Comparison of ENCODE assay signal across 8 mouse cellular contexts in genomic region chr10:81641978-81642647, GRCm38 (mm10). TPM values are rescaled to one million over a fixed set of nuclear protein-coding genes. Genes with fewer than 3 reads are reported as not detected.
A peak's percentile ranks its signal among the peaks of the same experiment; 100 is the strongest.
DNase-seq lines count a peak whose midpoint lies in the region; ATAC-seq lines count a peak whose summit lies in the region.

No protein-coding gene starts in this region.

- H3K36me3 ChIP-seq in intestine, embryonic 16.5 days (ENCODE audit: control insufficient read depth, insufficient read depth, low read length), result no peaks in the 10 kb centered on the region
- no peaks in the 10 kb centered on the region for H3K36me3 ChIP-seq in neural tube, embryonic 15.5 days

- ATAC-seq in intestine, embryonic 16.5 days, result no peak
- ATAC-seq in neural tube, embryonic 15.5 days (ENCODE audit: low FRiP score), result no peak
- no peak for ATAC-seq in frontal cortex, adult (ENCODE audit: low TSS enrichment)

- no peak overlapping the region for H3K27ac ChIP-seq in intestine, embryonic 16.5 days (ENCODE audit: low read length)
- peak overlapping the region; percentile 94 for H3K27ac ChIP-seq in neural tube, embryonic 15.5 days (replicated peaks)

- peak overlapping the region; percentile 100 for H3K9ac ChIP-seq in intestine, embryonic 16.5 days (ENCODE audit: low read depth, low read length)
- H3K9ac ChIP-seq in neural tube, embryonic 15.5 days (replicated peaks), result peak overlapping the region; percentile 86

- intact Hi-C loops in heart, postnatal 25 days (cut with DNase I), result loop anchor here (10.0 kb wide), 2 partner anchors 403 to 713 kb away; partner anchors contain the start of genes Gm4924 and Zfp873

- H3K4me2 ChIP-seq in intestine, embryonic 16.5 days (ENCODE audit: low read depth, low read length), result peak overlapping the region; percentile 92
- peak overlapping the region; percentile 84 for H3K4me2 ChIP-seq in neural tube, embryonic 15.5 days

- 71% methylated on average over 8 of the region's 8 CpGs for WGBS in intestine, embryonic 16.5 days
- WGBS in neural tube, embryonic 15.5 days, result 79% methylated on average over 8 of the region's 8 CpGs

- peaks cover 17% of the 10 kb centered on the region for H3K4me1 ChIP-seq in intestine, embryonic 16.5 days (ENCODE audit: control insufficient read depth, insufficient read depth, low read length)
- H3K4me1 ChIP-seq in neural tube, embryonic 15.5 days, result peaks cover 35% of the 10 kb centered on the region

- H3K4me3 ChIP-seq in intestine, embryonic 16.5 days (ENCODE audit: low read length), result peak overlapping the region; percentile 91
- H3K4me3 ChIP-seq in neural tube, embryonic 15.5 days (replicated peaks), result peak overlapping the region; percentile 75

- H3K9me3 ChIP-seq in intestine, embryonic 16.5 days (ENCODE audit: control insufficient read depth, low read length), result no peaks in the 10 kb centered on the region
- no peaks in the 10 kb centered on the region for H3K9me3 ChIP-seq in neural tube, embryonic 15.5 days (replicated peaks)

- peak; percentile 93 for DNase-seq in heart, adult 11 months
- DNase-seq in heart, postnatal 25 days (ENCODE audit: low spot score), result no peak
- DNase-seq in urinary bladder, postnatal 4 days (ENCODE audit: low spot score in 2 of 2), result peak; percentile 17 to 52
- no peak for DNase-seq in urinary bladder, postnatal 36 days (ENCODE audit: low spot score in 2 of 2)
- no peak for DNase-seq in embryo, embryonic 10 days (ENCODE audit: low spot score)

- no peaks in the 10 kb centered on the region for H3K27me3 ChIP-seq in intestine, embryonic 16.5 days (replicated peaks; ENCODE audit: control insufficient read depth, insufficient read depth, low read length)
- H3K27me3 ChIP-seq in neural tube, embryonic 15.5 days (replicated peaks), result 0 out of 2 replicates have a peak, but pooled peaks cover under 1% of the 10 kb centered on the region

RNA-seq across cellular contexts. Expression of gene Gm10778, which starts 6.7 kb away (rescaled TPM):
- 1 to 10 TPM; 1.7 to 3.0 TPM for total RNA-seq in heart, postnatal 25 days (2021)
- 3.3 and 3.6 TPM in 2 replicates for polyA plus RNA-seq in intestine, embryonic 16.5 days (2015; fragmentation: Nextera tagmentation; extraction: Ambion mirVana)
- 6.6 and 6.9 TPM in 2 replicates for polyA plus RNA-seq in neural tube, embryonic 15.5 days (2015; fragmentation: Nextera tagmentation; extraction: Ambion mirVana)

RNA-seq across cellular contexts. Expression of gene Ankrd24, which starts 13.8 kb away (rescaled TPM):
- total RNA-seq in heart, postnatal 25 days (2021), result 10 to 100 TPM in 1 of 2 experiments, 1 to 10 TPM in 1; 9.4 to 10.1 TPM
- polyA plus RNA-seq in intestine, embryonic 16.5 days (2015; fragmentation: Nextera tagmentation; extraction: Ambion mirVana), result 8.2 and 8.7 TPM in 2 replicates
- 19.0 and 24.2 TPM in 2 replicates for polyA plus RNA-seq in neural tube, embryonic 15.5 days (2015; fragmentation: Nextera tagmentation; extraction: Ambion mirVana)

RNA-seq across cellular contexts. Expression of gene Sirt6, which starts 14.5 kb away (rescaled TPM):
- total RNA-seq in heart, postnatal 25 days (2021), result 1 to 10 TPM; 8.0 to 8.5 TPM
- 29.3 and 29.5 TPM in 2 replicates for polyA plus RNA-seq in intestine, embryonic 16.5 days (2015; fragmentation: Nextera tagmentation; extraction: Ambion mirVana)
- 45.6 and 51.8 TPM in 2 replicates for polyA plus RNA-seq in neural tube, embryonic 15.5 days (2015; fragmentation: Nextera tagmentation; extraction: Ambion mirVana)

RNA-seq across cellular contexts. Expression of gene BC025920, which starts 36.0 kb away (rescaled TPM):
- 1 to 10 TPM; 1.9 to 2.8 TPM for total RNA-seq in heart, postnatal 25 days (2021)
- 0.61 and 1.2 TPM in 2 replicates for polyA plus RNA-seq in intestine, embryonic 16.5 days (2015; fragmentation: Nextera tagmentation; extraction: Ambion mirVana)
- polyA plus RNA-seq in neural tube, embryonic 15.5 days (2015; fragmentation: Nextera tagmentation; extraction: Ambion mirVana), result 1.3 and 2.3 TPM in 2 replicates

RNA-seq across cellular contexts. Expression of gene Tle6, which starts 41.2 kb away (rescaled TPM):
- 1 to 10 TPM; 6.7 to 7.4 TPM for total RNA-seq in heart, postnatal 25 days (2021)
- 21.0 and 22.7 TPM in 2 replicates for polyA plus RNA-seq in intestine, embryonic 16.5 days (2015; fragmentation: Nextera tagmentation; extraction: Ambion mirVana)
- 5.7 and 7.3 TPM in 2 replicates for polyA plus RNA-seq in neural tube, embryonic 15.5 days (2015; fragmentation: Nextera tagmentation; extraction: Ambion mirVana)

Comparison
In these comparisons a context has a peak if more than half of its experiments do, and no peak if none do; other contexts are left out.
1. DNase-seq: peak in heart, adult 11 months (single experiment) and urinary bladder, postnatal 4 days (2 of 2); none in heart, postnatal 25 days (single experiment), urinary bladder, postnatal 36 days (0 of 2) and embryo, embryonic 10 days (single experiment).